In the genomic region with DNA sequence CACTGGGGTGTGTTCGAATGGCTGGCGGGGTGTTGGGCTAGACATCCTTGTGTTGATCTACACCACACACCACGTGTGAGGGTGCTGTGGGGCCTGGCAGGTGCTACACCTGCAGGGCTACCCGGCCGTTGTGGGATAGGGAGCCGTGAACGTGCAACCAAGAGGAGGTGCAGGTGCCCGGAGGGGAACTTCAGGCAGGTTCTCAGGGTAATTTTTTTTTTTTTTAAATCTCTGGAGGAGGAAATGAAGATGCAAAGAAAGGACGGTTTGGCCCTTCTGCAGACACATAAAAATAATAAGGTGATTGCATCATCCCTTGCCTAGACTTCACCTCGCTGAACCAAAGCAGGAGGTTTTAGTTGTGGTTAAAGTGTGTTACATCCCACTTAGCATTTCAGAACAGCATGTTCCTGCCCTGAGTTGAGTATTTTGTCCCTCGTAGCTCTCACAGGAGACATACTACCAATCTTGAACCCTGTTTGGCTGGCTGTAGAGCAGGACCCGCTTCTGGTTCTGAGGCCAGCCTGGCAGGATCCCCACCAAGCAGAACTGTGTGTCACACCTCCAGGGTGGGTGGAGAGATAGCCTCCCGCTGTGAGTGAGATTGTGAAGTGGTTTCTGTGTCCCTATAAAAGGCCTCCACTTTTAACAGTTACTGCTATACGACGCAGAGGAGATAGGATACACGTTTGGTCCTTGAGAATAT, we compare ENCODE assay signal across 1 mouse cellular context.
TF ChIP-seq lines count a peak whose summit lies in the region.

No protein-coding gene starts in this region.

TF ChIP-seq in MEL, 35 proteins besides CTCF, POLR2A, EP300 and RAD21 (continued from another document):
- TF ChIP-seq USF2 (IDR thresholded peaks at IDR 0.05; ENCODE audit: borderline replicate concordance in 1 of 2, insufficient read depth in 1 of 2, low read depth in 1 of 2, low read length in 2 of 2): no peak
- TF ChIP-seq SIN3A (IDR thresholded peaks at IDR 0.05; ENCODE audit: low read length): peak; percentile 37; the same call in 1 of the 2 replicates
- TF ChIP-seq MYB (IDR thresholded peaks at IDR 0.05; ENCODE audit: low read depth, low read length): no peak
- TF ChIP-seq ZC3H11A (IDR thresholded peaks at IDR 0.05; ENCODE audit: low read depth, low read length): no peak
- no peak for TF ChIP-seq ZMIZ1 (IDR thresholded peaks at IDR 0.05; ENCODE audit: low read depth, low read length)
- TF ChIP-seq MXI1 (IDR thresholded peaks at IDR 0.05; ENCODE audit: low read depth, low read length): no peak
- TF ChIP-seq GABPA (IDR thresholded peaks at IDR 0.05; ENCODE audit: low read depth, low read length): no peak
- TF ChIP-seq BHLHE40 (IDR thresholded peaks at IDR 0.05; ENCODE audit: borderline replicate concordance, low read depth, low read length): no peak
- no peak for TF ChIP-seq ELF1 (IDR thresholded peaks at IDR 0.05; ENCODE audit: low read depth, low read length)
- TF ChIP-seq MAFK (IDR thresholded peaks at IDR 0.05; ENCODE audit: borderline replicate concordance, low read depth, low read length): no peak
- no peak for TF ChIP-seq TBP (IDR thresholded peaks at IDR 0.05; ENCODE audit: low read depth, low read length)
- TF ChIP-seq USF1 (IDR thresholded peaks at IDR 0.05; ENCODE audit: low read depth, low read length): no peak
